Mouse (Mus musculus): ENCODE data around the gene Mrps6. TPM values are rescaled to one million over a fixed set of nuclear protein-coding genes. Genes with fewer than 3 reads are reported as not detected.
A peak's percentile ranks its signal among the peaks of the same experiment; 100 is the strongest.
"Not testable (repeated sequence)": the region's sequence is repeated elsewhere in the genome, so short reads cannot be mapped to it uniquely, and the experiment has no call there.

Gene Mrps6
- total RNA-seq, 2 experiments from 2014 or later = 43.2 to 54.9 TPM

GRCm38 (mm10) chr16:92061586-92061985 is 3.5 kb downstream of the Mrps6 start:
- no peak for DNase-seq (ENCODE audit: extremely low spot score in 1 of 2, low spot score in 1 of 2)

GRCm38 (mm10) chr16:92062832-92063231 is 4.8 kb downstream of the Mrps6 start:
- no peak for DNase-seq (ENCODE audit: extremely low spot score in 1 of 2, low spot score in 1 of 2)

GRCm38 (mm10) chr16:92064801-92065200 is 6.7 kb downstream of the Mrps6 start:
- no peak for DNase-seq (ENCODE audit: extremely low spot score in 1 of 2, low spot score in 1 of 2)

- no peak for DNase-seq (ENCODE audit: extremely low spot score in 1 of 2, low spot score in 1 of 2)
Observed at GRCm38 (mm10) chr16:92070338-92070737, 12.3 kb downstream of the Mrps6 start.

GRCm38 (mm10) chr16:92076797-92077196 is 18.7 kb downstream of the Mrps6 start:
- DNase-seq (ENCODE audit: extremely low spot score in 1 of 2, low spot score in 1 of 2) = no peak

GRCm38 (mm10) chr16:92083771-92084453 is 25.8 kb downstream of the Mrps6 start:
- no peak for DNase-seq (ENCODE audit: extremely low spot score in 1 of 2, low spot score in 1 of 2)

- no peak for DNase-seq (ENCODE audit: extremely low spot score in 1 of 2, low spot score in 1 of 2)
Observed at GRCm38 (mm10) chr16:92089225-92089624, 31.2 kb downstream of the Mrps6 start.

- no peak for DNase-seq (ENCODE audit: extremely low spot score in 1 of 2, low spot score in 1 of 2)
Observed at GRCm38 (mm10) chr16:92091876-92092275, 33.8 kb downstream of the Mrps6 start.

GRCm38 (mm10) chr16:92098351-92099051 is 40.4 kb downstream of the Mrps6 start:
- DNase-seq (ENCODE audit: extremely low spot score in 1 of 2, low spot score in 1 of 2) = no peak

- DNase-seq (ENCODE audit: extremely low spot score in 1 of 2, low spot score in 1 of 2) = no peak
Observed at GRCm38 (mm10) chr16:92099598-92099997, 41.5 kb downstream of the Mrps6 start.

- no peak for DNase-seq (ENCODE audit: extremely low spot score in 1 of 2, low spot score in 1 of 2)
Observed at GRCm38 (mm10) chr16:92100111-92100510, 42.0 kb downstream of the Mrps6 start.

- DNase-seq (ENCODE audit: extremely low spot score in 1 of 2, low spot score in 1 of 2) = no peak
Observed at GRCm38 (mm10) chr16:92102115-92102514, 44.0 kb downstream of the Mrps6 start.

- DNase-seq (ENCODE audit: extremely low spot score in 1 of 2, low spot score in 1 of 2) = not testable (repeated sequence)
Observed at GRCm38 (mm10) chr16:92102931-92103330, 44.9 kb downstream of the Mrps6 start.

GRCm38 (mm10) chr16:92103572-92104331 is 45.7 kb downstream of the Mrps6 start:
- DNase-seq (ENCODE audit: extremely low spot score in 1 of 2, low spot score in 1 of 2) = no peak

GRCm38 (mm10) chr16:92104332-92104590 is 46.2 kb downstream of the Mrps6 start:
- no peak for DNase-seq (ENCODE audit: extremely low spot score in 1 of 2, low spot score in 1 of 2)

GRCm38 (mm10) chr16:92104951-92105350 is 46.9 kb downstream of the Mrps6 start:
- DNase-seq (ENCODE audit: extremely low spot score in 1 of 2, low spot score in 1 of 2) = no peak

- no peak for DNase-seq (ENCODE audit: extremely low spot score in 1 of 2, low spot score in 1 of 2)
Observed at GRCm38 (mm10) chr16:92105631-92106030, 47.6 kb downstream of the Mrps6 start.

- no peak for DNase-seq (ENCODE audit: extremely low spot score in 1 of 2, low spot score in 1 of 2)
Observed at GRCm38 (mm10) chr16:92107346-92107745, 49.3 kb downstream of the Mrps6 start.

- no peak for DNase-seq (ENCODE audit: extremely low spot score in 1 of 2, low spot score in 1 of 2)
Observed at GRCm38 (mm10) chr16:92114706-92115241, 56.7 kb downstream of the Mrps6 start.

GRCm38 (mm10) chr16:92115611-92116421 is 57.7 kb downstream of the Mrps6 start:
- peak; percentile 33 to 38 for DNase-seq (ENCODE audit: extremely low spot score in 1 of 2, low spot score in 1 of 2)
